In the genomic region with DNA sequence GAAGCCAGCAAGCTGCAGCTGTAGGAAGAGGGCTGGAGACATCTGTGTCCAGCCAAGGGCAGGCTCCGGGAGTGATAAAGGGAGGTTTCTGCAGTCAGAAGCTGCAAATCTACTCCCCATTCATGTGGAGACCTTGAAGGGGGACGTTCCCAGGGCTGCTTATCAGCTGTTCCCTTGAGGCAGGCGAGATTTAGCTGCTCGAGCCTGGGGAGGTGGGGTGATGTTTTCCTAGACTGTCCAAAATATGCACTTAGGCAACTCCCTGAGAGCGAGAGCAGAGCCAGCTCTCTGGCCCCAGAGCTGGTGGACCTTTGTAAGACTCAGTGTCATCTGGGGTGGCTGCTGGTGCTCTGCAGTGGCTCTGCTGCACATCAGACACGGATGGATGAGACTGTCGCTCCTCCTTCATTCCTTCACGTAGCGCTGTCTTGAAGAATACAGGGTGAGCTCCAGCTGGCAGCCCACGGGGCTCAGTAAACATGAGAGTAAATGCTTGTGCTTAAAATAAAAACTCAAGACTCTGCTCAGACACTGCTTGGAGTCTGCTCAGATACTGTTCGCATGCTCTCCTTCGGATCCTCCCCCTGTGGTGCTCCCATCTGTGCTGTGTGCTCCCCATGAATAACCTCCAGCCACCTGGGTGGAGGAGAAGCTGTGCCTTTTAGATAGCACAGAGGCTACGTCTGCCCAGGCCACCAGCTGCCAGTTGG, we compare ENCODE assay signal across 8 mouse cellular contexts. TPM values are rescaled to one million over a fixed set of nuclear protein-coding genes. Genes with fewer than 3 reads are reported as not detected.
DNase-seq lines count a peak whose midpoint lies in the region; ATAC-seq and TF ChIP-seq lines count a peak whose summit lies in the region.

No protein-coding gene starts in this region.

- 0 out of 2 replicates have a peak, but pooled peaks have one; percentile 15 for ATAC-seq in embryonic facial prominence, embryonic 12.5 days (ENCODE audit: insufficient number of reproducible peaks, insufficient read depth, low FRiP score, low TSS enrichment)
- ATAC-seq in embryonic facial prominence, embryonic 13.5 days (ENCODE audit: insufficient number of reproducible peaks, insufficient read depth, low FRiP score, low TSS enrichment, low read depth) = 0 out of 2 replicates have a peak, but pooled peaks have one; percentile 29
- peak; percentile 51 for ATAC-seq in heart, embryonic 12.5 days (ENCODE audit: insufficient number of reproducible peaks, low FRiP score)
- ATAC-seq in kidney, embryonic 16.5 days (ENCODE audit: low FRiP score, low TSS enrichment) = peak; percentile 95
- no peak for ATAC-seq in limb, embryonic 14.5 days (ENCODE audit: low FRiP score, low read depth)
- no peak for ATAC-seq in neural tube, embryonic 11.5 days (ENCODE audit: insufficient read depth, low FRiP score, low TSS enrichment)

- WGBS in embryonic facial prominence, embryonic 12.5 days = 49% methylated on average over 13 of the region's 13 CpGs
- WGBS in embryonic facial prominence, embryonic 10.5 days = 60% methylated on average over 13 of the region's 13 CpGs
- 38% methylated on average over 13 of the region's 13 CpGs for WGBS in embryonic facial prominence, embryonic 13.5 days
- WGBS in heart, embryonic 12.5 days = 14% methylated on average over 13 of the region's 13 CpGs
- 16% methylated on average over 13 of the region's 13 CpGs for WGBS in kidney, embryonic 16.5 days
- 42% methylated on average over 13 of the region's 13 CpGs for WGBS in limb, embryonic 14.5 days
- WGBS in neural tube, embryonic 11.5 days = 52% methylated on average over 13 of the region's 13 CpGs

- H3K9ac ChIP-seq in embryonic facial prominence, embryonic 12.5 days = no peak overlapping the region
- H3K9ac ChIP-seq in embryonic facial prominence, embryonic 13.5 days = 0 out of 2 replicates have a peak overlapping the region, but pooled peaks have one; percentile 8
- H3K9ac ChIP-seq in heart, embryonic 12.5 days = no peak overlapping the region
- H3K9ac ChIP-seq in kidney, embryonic 16.5 days (replicated peaks; ENCODE audit: low read length) = peak overlapping the region; percentile 14; the same call in 1 of the 2 replicates
- no peak overlapping the region for H3K9ac ChIP-seq in limb, embryonic 14.5 days (ENCODE audit: low read depth, low read length, severe bottlenecking)
- no peak overlapping the region for H3K9ac ChIP-seq in neural tube, embryonic 11.5 days (ENCODE audit: low read length)

- peaks cover 9% of the 10 kb centered on the region for H3K4me1 ChIP-seq in embryonic facial prominence, embryonic 12.5 days
- peaks cover 7% of the 10 kb centered on the region for H3K4me1 ChIP-seq in embryonic facial prominence, embryonic 10.5 days
- H3K4me1 ChIP-seq in embryonic facial prominence, embryonic 13.5 days = peaks cover 15% of the 10 kb centered on the region
- peaks cover 33% of the 10 kb centered on the region for H3K4me1 ChIP-seq in heart, embryonic 12.5 days (replicated peaks)
- peaks cover 22% of the 10 kb centered on the region for H3K4me1 ChIP-seq in kidney, embryonic 16.5 days (ENCODE audit: insufficient read depth, low read length)
- H3K4me1 ChIP-seq in limb, embryonic 14.5 days (ENCODE audit: control insufficient read depth, insufficient read depth, low read length) = peaks cover 10% of the 10 kb centered on the region
- no peaks in the 10 kb centered on the region for H3K4me1 ChIP-seq in neural tube, embryonic 11.5 days (ENCODE audit: control insufficient read depth, insufficient read depth, low read length)

- no peaks in the 10 kb centered on the region for H3K9me3 ChIP-seq in embryonic facial prominence, embryonic 12.5 days
- no peaks in the 10 kb centered on the region for H3K9me3 ChIP-seq in embryonic facial prominence, embryonic 10.5 days
- H3K9me3 ChIP-seq in embryonic facial prominence, embryonic 13.5 days = no peaks in the 10 kb centered on the region
- peaks cover 8% of the 10 kb centered on the region for H3K9me3 ChIP-seq in heart, embryonic 12.5 days (replicated peaks)
- H3K9me3 ChIP-seq in kidney, embryonic 16.5 days (ENCODE audit: low read length) = no peaks in the 10 kb centered on the region
- H3K9me3 ChIP-seq in limb, embryonic 14.5 days (ENCODE audit: control insufficient read depth, low read length) = no peaks in the 10 kb centered on the region
- no peaks in the 10 kb centered on the region for H3K9me3 ChIP-seq in neural tube, embryonic 11.5 days (ENCODE audit: control insufficient read depth, low read length)

- no peak for TF ChIP-seq POLR2A in limb, embryonic 14.5 days (IDR thresholded peaks at IDR 0.05; ENCODE audit: borderline replicate concordance, extremely low read depth, insufficient read depth, insufficient read length)

- H3K27ac ChIP-seq in embryonic facial prominence, embryonic 12.5 days = no peak overlapping the region
- H3K27ac ChIP-seq in embryonic facial prominence, embryonic 10.5 days (replicated peaks) = no peak overlapping the region
- peak overlapping the region; percentile 23; the same call in 1 of the 2 replicates for H3K27ac ChIP-seq in embryonic facial prominence, embryonic 13.5 days
- H3K27ac ChIP-seq in heart, embryonic 12.5 days (ENCODE audit: poor library complexity, severe bottlenecking) = peak overlapping the region; percentile 23
- peak overlapping the region; percentile 70 for H3K27ac ChIP-seq in kidney, embryonic 16.5 days (ENCODE audit: low read length)
- H3K27ac ChIP-seq in limb, embryonic 14.5 days (replicated peaks; ENCODE audit: low read depth, low read length) = 0 out of 2 replicates have a peak overlapping the region, but pooled peaks have one; percentile 26
- no peak overlapping the region for H3K27ac ChIP-seq in neural tube, embryonic 11.5 days (ENCODE audit: low read depth, low read length)

- DNase-seq in embryonic facial prominence, embryonic 10.5 days (ENCODE audit: low spot score) = no peak
- DNase-seq in limb, embryonic 14.5 days (ENCODE audit: low spot score) = no peak
- DNase-seq in neural tube, embryonic 11.5 days (ENCODE audit: low spot score) = peak; percentile 11
- DNase-seq in testis, postnatal 14 days (ENCODE audit: low spot score) = peak; percentile 87

- no peaks in the 10 kb centered on the region for H3K36me3 ChIP-seq in embryonic facial prominence, embryonic 12.5 days
- no peaks in the 10 kb centered on the region for H3K36me3 ChIP-seq in embryonic facial prominence, embryonic 10.5 days (replicated peaks)
- no peaks in the 10 kb centered on the region for H3K36me3 ChIP-seq in embryonic facial prominence, embryonic 13.5 days
- H3K36me3 ChIP-seq in heart, embryonic 12.5 days = no peaks in the 10 kb centered on the region
- no peaks in the 10 kb centered on the region for H3K36me3 ChIP-seq in kidney, embryonic 16.5 days (ENCODE audit: insufficient read depth, low read length)
- no peaks in the 10 kb centered on the region for H3K36me3 ChIP-seq in limb, embryonic 14.5 days (ENCODE audit: control insufficient read depth, insufficient read depth, low read length)
- no peaks in the 10 kb centered on the region for H3K36me3 ChIP-seq in neural tube, embryonic 11.5 days (ENCODE audit: control insufficient read depth, insufficient read depth, low read length)

- no peaks in the 10 kb centered on the region for H3K27me3 ChIP-seq in embryonic facial prominence, embryonic 12.5 days
- H3K27me3 ChIP-seq in embryonic facial prominence, embryonic 10.5 days (replicated peaks; ENCODE audit: low read depth, poor library complexity, severe bottlenecking) = no peaks in the 10 kb centered on the region
- H3K27me3 ChIP-seq in embryonic facial prominence, embryonic 13.5 days = no peaks in the 10 kb centered on the region
- H3K27me3 ChIP-seq in heart, embryonic 12.5 days (replicated peaks) = peaks cover 17% of the 10 kb centered on the region; the same call in 1 of the 2 replicates
- H3K27me3 ChIP-seq in kidney, embryonic 16.5 days (ENCODE audit: insufficient read depth, low read length) = no peaks in the 10 kb centered on the region
- H3K27me3 ChIP-seq in limb, embryonic 14.5 days (ENCODE audit: control insufficient read depth, insufficient read depth, low read length) = no peaks in the 10 kb centered on the region
- H3K27me3 ChIP-seq in neural tube, embryonic 11.5 days (ENCODE audit: control insufficient read depth, insufficient read depth, low read length) = no peaks in the 10 kb centered on the region

- H3K4me3 ChIP-seq in embryonic facial prominence, embryonic 12.5 days = no peak overlapping the region
- H3K4me3 ChIP-seq in embryonic facial prominence, embryonic 10.5 days = no peak overlapping the region
- no peak overlapping the region for H3K4me3 ChIP-seq in embryonic facial prominence, embryonic 13.5 days
- H3K4me3 ChIP-seq in heart, embryonic 12.5 days = no peak overlapping the region
- no peak overlapping the region for H3K4me3 ChIP-seq in kidney, embryonic 16.5 days (ENCODE audit: low read length)
- no peak overlapping the region for H3K4me3 ChIP-seq in limb, embryonic 14.5 days (replicated peaks; ENCODE audit: low read length)
- no peak overlapping the region for H3K4me3 ChIP-seq in neural tube, embryonic 11.5 days (ENCODE audit: low read depth, low read length)

- no peak overlapping the region for H3K4me2 ChIP-seq in embryonic facial prominence, embryonic 12.5 days (replicated peaks)
- peak overlapping the region; percentile 26 for H3K4me2 ChIP-seq in embryonic facial prominence, embryonic 13.5 days
- peak overlapping the region; percentile 46 for H3K4me2 ChIP-seq in heart, embryonic 12.5 days
- 0 out of 2 replicates have a peak overlapping the region, but pooled peaks have one; percentile 2 for H3K4me2 ChIP-seq in kidney, embryonic 16.5 days (replicated peaks; ENCODE audit: low read depth, low read length)
- H3K4me2 ChIP-seq in limb, embryonic 14.5 days (replicated peaks; ENCODE audit: low read depth, low read length, severe bottlenecking) = no peak overlapping the region
- H3K4me2 ChIP-seq in neural tube, embryonic 11.5 days (ENCODE audit: low read depth) = no peak overlapping the region

RNA-seq across cellular contexts. Expression of a gene that starts 41.1 kb away (rescaled TPM):
- polyA plus RNA-seq in embryonic facial prominence, embryonic 12.5 days (2016; fragmentation: Nextera tagmentation; extraction: Ambion mirVana) = 2.0 and 2.1 TPM in 2 replicates
- polyA plus RNA-seq in embryonic facial prominence, embryonic 10.5 days (2016; fragmentation: Nextera tagmentation; extraction: Ambion mirVana) = 1.0 and 1.1 TPM in 2 replicates
- polyA plus RNA-seq in embryonic facial prominence, embryonic 13.5 days (2015; fragmentation: Nextera tagmentation; extraction: Ambion mirVana) = 6.2 and 7.4 TPM in 2 replicates
- 2.7 and 3.2 TPM in 2 replicates for polyA plus RNA-seq in heart, embryonic 12.5 days (2016; fragmentation: Nextera tagmentation; extraction: Ambion mirVana)
- polyA plus RNA-seq in kidney, embryonic 16.5 days (2015; fragmentation: Nextera tagmentation; extraction: Ambion mirVana) = 1.9 and 2.0 TPM in 2 replicates
- polyA plus RNA-seq in limb, embryonic 14.5 days (2012; rRNA removed) = 34.1 and 37.9 TPM in 2 replicates
- 15.2 and 19.4 TPM in 2 replicates for polyA plus RNA-seq in limb, embryonic 14.5 days (2014; fragmentation: Nextera tagmentation; extraction: Ambion mirVana)
- 2.7 and 3.5 TPM in 2 replicates for polyA plus RNA-seq in neural tube, embryonic 11.5 days (2014; fragmentation: Nextera tagmentation; extraction: Ambion mirVana)

Comparison
In these comparisons a context has a peak if more than half of its experiments do, and no peak if none do; other contexts are left out.
1. H3K27ac ChIP-seq: peak in embryonic facial prominence, embryonic 13.5 days (single experiment), heart, embryonic 12.5 days (single experiment), kidney, embryonic 16.5 days (single experiment) and limb, embryonic 14.5 days (single experiment); none in embryonic facial prominence, embryonic 12.5 days (single experiment), embryonic facial prominence, embryonic 10.5 days (single experiment) and neural tube, embryonic 11.5 days (single experiment).
2. H3K4me2 ChIP-seq: peak in embryonic facial prominence, embryonic 13.5 days (single experiment), heart, embryonic 12.5 days (single experiment) and kidney, embryonic 16.5 days (single experiment); none in embryonic facial prominence, embryonic 12.5 days (single experiment), limb, embryonic 14.5 days (single experiment) and neural tube, embryonic 11.5 days (single experiment).
3. H3K9ac ChIP-seq: peak in embryonic facial prominence, embryonic 13.5 days (single experiment) and kidney, embryonic 16.5 days (single experiment); none in embryonic facial prominence, embryonic 12.5 days (single experiment), heart, embryonic 12.5 days (single experiment), limb, embryonic 14.5 days (single experiment) and neural tube, embryonic 11.5 days (single experiment).
4. ATAC-seq: peak in embryonic facial prominence, embryonic 12.5 days (single experiment), embryonic facial prominence, embryonic 13.5 days (single experiment), heart, embryonic 12.5 days (single experiment) and kidney, embryonic 16.5 days (single experiment); none in limb, embryonic 14.5 days (single experiment) and neural tube, embryonic 11.5 days (single experiment).
5. DNase-seq: peak in neural tube, embryonic 11.5 days (single experiment) and testis, postnatal 14 days (single experiment); none in embryonic facial prominence, embryonic 10.5 days (single experiment) and limb, embryonic 14.5 days (single experiment).